Mouse (Mus musculus) left cerebral cortex, adult 11 months (tissue): ENCODE measurements around the gene Hmgb1.

Experiments
- DNase-seq: peaks from one replicate; pipeline ENCODE4 v3.0.0; 2022; ENCODE audit warnings: low spot score

Hmgb1 gene

GRCm38 (mm10) chr5:149053352-149054168 is 130.7 kb downstream of the Hmgb1 start:
- no peak for DNase-seq

GRCm38 (mm10) chr5:149052421-149053338 is 131.6 kb downstream of the Hmgb1 start:
- DNase-seq: peak; percentile 99

- DNase-seq: peak; percentile 79
These were observed 132.5 kb downstream of the Hmgb1 start for GRCm38 (mm10) chr5:149051571-149052420.

GRCm38 (mm10) chr5:149051194-149051570 is 133.1 kb downstream of the Hmgb1 start:
- DNase-seq: no peak

- DNase-seq: no peak
These were observed 133.6 kb downstream of the Hmgb1 start for GRCm38 (mm10) chr5:149050588-149051160.

- no peak for DNase-seq
These were observed 134.9 kb downstream of the Hmgb1 start for GRCm38 (mm10) chr5:149049435-149049834.

- DNase-seq: no peak
These were observed 135.3 kb downstream of the Hmgb1 start for GRCm38 (mm10) chr5:149048961-149049360.

- DNase-seq: no peak
These were observed 137.6 kb downstream of the Hmgb1 start for GRCm38 (mm10) chr5:149046650-149047049.

GRCm38 (mm10) chr5:149045470-149046085 is 138.7 kb downstream of the Hmgb1 start:
- DNase-seq: no peak

GRCm38 (mm10) chr5:149045054-149045453 is 139.2 kb downstream of the Hmgb1 start:
- no peak for DNase-seq

GRCm38 (mm10) chr5:149044067-149044466 is 140.2 kb downstream of the Hmgb1 start:
- no peak for DNase-seq

- DNase-seq: no peak
These were observed 141.0 kb downstream of the Hmgb1 start for GRCm38 (mm10) chr5:149043240-149043639.

GRCm38 (mm10) chr5:149039825-149040224 is 144.5 kb downstream of the Hmgb1 start:
- DNase-seq: no peak

GRCm38 (mm10) chr5:149037729-149038128 is 146.6 kb downstream of the Hmgb1 start:
- no peak for DNase-seq

- DNase-seq: no peak
These were observed 147.4 kb downstream of the Hmgb1 start for GRCm38 (mm10) chr5:149036920-149037319.

- DNase-seq: no peak
These were observed 151.9 kb downstream of the Hmgb1 start for GRCm38 (mm10) chr5:149032438-149032837.

GRCm38 (mm10) chr5:149031199-149031750 is 153.0 kb downstream of the Hmgb1 start:
- no peak for DNase-seq

- no peak for DNase-seq
These were observed 154.2 kb downstream of the Hmgb1 start for GRCm38 (mm10) chr5:149030103-149030502.

- no peak for DNase-seq
These were observed 155.9 kb downstream of the Hmgb1 start for GRCm38 (mm10) chr5:149028394-149028793.

- DNase-seq: no peak
These were observed 156.9 kb downstream of the Hmgb1 start for GRCm38 (mm10) chr5:149027389-149027788.

- no peak for DNase-seq
These were observed 163.2 kb downstream of the Hmgb1 start for GRCm38 (mm10) chr5:149021120-149021519.
